Mouse (Mus musculus) kidney, embryonic 16.5 days (tissue): ENCODE data around the gene Gm4952. TPM values are rescaled to one million over a fixed set of nuclear protein-coding genes. Genes with fewer than 3 reads are reported as not detected.

Experiments
- ATAC-seq: fragments of 200-750 bp; cut with Nextera tagmentation; 2 replicates; pipeline ENCODE4 v1.8.0; 2017; ENCODE audit warnings: moderate TSS enrichment; ENCODE audit not compliant: low FRiP score, low TSS enrichment
- H3K27ac ChIP-seq: fragments of 300-500 bp; sonication (generic); 2 replicates; pipeline ENCODE4 v1.5.1; 2014; ENCODE audit warnings: low read length
- H3K27me3 ChIP-seq: fragments of 300-500 bp; sonication (generic); 2 replicates; pipeline ENCODE4 v1.6.1; 2014; ENCODE audit warnings: low read length, control low read depth, mixed read lengths; ENCODE audit not compliant: insufficient read depth
- H3K36me3 ChIP-seq: fragments of 300-500 bp; sonication (generic); 2 replicates; pipeline ENCODE4 v1.6.1; 2014; ENCODE audit warnings: low read length, control low read depth, mixed read lengths; ENCODE audit not compliant: insufficient read depth
- H3K4me1 ChIP-seq: fragments of 300-500 bp; sonication (generic); 2 replicates; pipeline ENCODE4 v1.6.1; 2014; ENCODE audit warnings: low read length, control low read depth, mixed read lengths; ENCODE audit not compliant: insufficient read depth
- H3K4me2 ChIP-seq: fragments of 300-500 bp; sonication (generic); replicated peaks from 2 replicates; pipeline ENCODE4 v1.6.1; 2014; ENCODE audit warnings: low read depth, low read length
- H3K4me3 ChIP-seq: fragments of 300-500 bp; sonication (generic); 2 replicates; pipeline ENCODE4 v1.5.1; 2014; ENCODE audit warnings: mild to moderate bottlenecking, low read length
- H3K9ac ChIP-seq: fragments of 300-500 bp; sonication (generic); replicated peaks from 2 replicates; pipeline ENCODE4 v1.6.1; 2014; ENCODE audit warnings: low read length
- H3K9me3 ChIP-seq: fragments of 300-500 bp; sonication (generic); 2 replicates; pipeline ENCODE4 v1.6.1; 2016; ENCODE audit warnings: low read length, control low read depth
- WGBS: fragments of 180-500 bp; shearing (Covaris S2); extraction: QIAGEN DNeasy Blood & Tissue Kit; methylation state at CpG from one replicate; pipeline ENCODE4 v1.1.7; 2014; 5-methylcytosine and 5-hydroxymethylcytosine counted together
- polyA plus RNA-seq: library from polyadenylated mRNA; unstranded; fragments of >200 nt; fragmentation: Nextera tagmentation; extraction: Ambion mirVana; gene quantifications from 2 replicates; pipeline ENCODE4 v1.2.1, GENCODE M21; 2015

Gm4952 gene
- polyA plus RNA-seq, 1 experiment from 2014 or later: 0.31 TPM

DNA sequence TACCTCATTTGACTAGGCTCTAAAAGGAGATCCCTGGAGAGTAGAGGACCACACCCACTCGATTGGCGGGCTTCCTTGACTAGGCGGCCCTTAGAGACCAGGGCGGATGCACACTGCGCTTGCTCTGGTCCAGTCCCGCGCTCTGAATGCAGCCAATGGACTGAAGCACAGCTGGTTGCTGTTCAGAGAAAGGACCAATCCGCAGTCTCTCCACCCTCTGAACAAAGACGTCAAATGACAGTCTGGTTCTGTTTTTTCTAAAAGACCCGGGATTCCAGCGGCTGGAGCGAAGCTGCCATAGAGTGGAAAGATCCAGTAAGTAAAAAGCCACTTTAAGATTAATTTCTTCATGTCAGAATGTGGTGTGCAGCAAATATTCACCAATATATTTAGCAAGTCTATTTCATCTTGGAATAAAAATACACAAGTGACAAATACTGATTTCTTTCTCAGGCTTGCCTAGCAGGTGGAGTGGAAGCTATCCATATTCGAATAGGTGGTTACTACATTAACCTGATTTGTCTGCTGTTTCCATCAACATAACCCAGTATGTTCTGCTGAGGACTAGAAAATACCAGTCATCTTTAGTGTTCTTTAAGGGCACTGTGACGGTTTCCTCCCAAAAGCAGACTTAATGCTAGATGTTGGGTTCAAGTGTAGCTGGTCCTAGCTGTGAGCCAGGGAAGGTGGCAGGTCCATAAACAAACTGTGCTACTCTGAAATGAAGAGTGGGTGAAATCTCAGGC lies 26.3 kb upstream of the Gm4952 start:
- ATAC-seq: peak; percentile 100
- Histone ChIP-seq H3K27ac (peak overlapping the region; percentile 43), H3K4me2 (peak overlapping the region; percentile 56), H3K4me1 (no peaks in the 10 kb centered on the region), H3K9ac (peak overlapping the region; percentile 61), H3K27me3 (no peaks in the 10 kb centered on the region), H3K9me3 (no peaks in the 10 kb centered on the region), H3K4me3 (peak overlapping the region; percentile 49), H3K36me3 (0 out of 2 replicates have a peak, but pooled peaks cover 6% of the 10 kb centered on the region)
- 6% methylated on average over 14 of the region's 14 CpGs for WGBS

DNA sequence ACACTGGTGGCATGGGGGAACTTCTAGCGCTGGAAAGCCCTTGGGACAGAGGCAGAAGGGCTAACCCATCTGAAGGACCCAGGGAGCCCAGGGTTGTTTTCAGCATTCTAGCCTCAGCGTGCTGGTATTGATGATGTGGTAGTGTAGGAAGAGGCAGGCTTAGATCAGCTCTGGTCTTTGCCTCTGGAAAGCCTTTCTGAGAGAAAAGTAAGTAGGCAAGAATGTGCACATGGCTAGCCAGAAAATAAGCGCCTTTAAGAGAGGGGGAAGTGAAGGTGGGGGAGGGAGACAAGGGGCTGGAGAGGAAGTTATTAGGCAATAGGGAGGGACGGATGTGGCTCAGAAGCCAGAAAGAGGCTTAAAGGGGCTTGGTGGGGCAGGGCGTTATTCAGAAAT lies 25.8 kb upstream of the Gm4952 start:
- peak overlapping the region; percentile 61 for H3K9ac ChIP-seq
- peak overlapping the region; percentile 49 for H3K4me3 ChIP-seq
- no peaks in the 10 kb centered on the region for H3K4me1 ChIP-seq
- no peaks in the 10 kb centered on the region for H3K27me3 ChIP-seq
- peak overlapping the region; percentile 43 for H3K27ac ChIP-seq
- WGBS: 5% methylated on average over 5 of the region's 5 CpGs
- H3K36me3 ChIP-seq: 0 out of 2 replicates have a peak, but pooled peaks cover 9% of the 10 kb centered on the region
- peak overlapping the region; percentile 56 for H3K4me2 ChIP-seq
- no peaks in the 10 kb centered on the region for H3K9me3 ChIP-seq
- peak; percentile 40; the same call in 1 of the 2 replicates for ATAC-seq

DNA sequence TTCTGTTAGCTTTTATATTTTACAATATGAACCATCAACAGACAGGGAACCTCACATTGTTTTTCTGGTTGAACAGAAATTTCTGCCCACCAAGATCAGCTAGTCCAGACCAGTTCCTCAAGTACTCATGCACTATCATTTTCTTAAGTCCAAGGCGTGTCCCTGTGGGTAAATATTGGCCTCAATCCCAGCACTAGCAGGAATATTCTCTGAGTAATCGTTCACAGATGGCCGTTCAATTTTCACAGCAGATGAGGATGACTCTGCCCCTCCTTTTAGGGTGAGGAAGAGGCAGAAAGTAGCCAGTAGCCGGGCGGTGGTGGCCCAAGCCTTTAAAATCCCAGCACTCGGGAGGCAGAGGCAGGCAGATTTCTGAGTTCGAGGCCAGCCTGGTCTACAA lies 24.7 kb upstream of the Gm4952 start:
- ATAC-seq: no peak
- H3K27ac ChIP-seq: no peak overlapping the region
- H3K4me2 ChIP-seq: peak overlapping the region; percentile 56
- H3K36me3 ChIP-seq: 0 out of 2 replicates have a peak, but pooled peaks cover 9% of the 10 kb centered on the region
- 89% methylated on average over 7 of the region's 7 CpGs for WGBS
- H3K27me3 ChIP-seq: no peaks in the 10 kb centered on the region
- no peak overlapping the region for H3K9ac ChIP-seq
- 0 out of 2 replicates have a peak overlapping the region, but pooled peaks have one; percentile 49 for H3K4me3 ChIP-seq
- H3K9me3 ChIP-seq: no peaks in the 10 kb centered on the region
- no peaks in the 10 kb centered on the region for H3K4me1 ChIP-seq

DNA sequence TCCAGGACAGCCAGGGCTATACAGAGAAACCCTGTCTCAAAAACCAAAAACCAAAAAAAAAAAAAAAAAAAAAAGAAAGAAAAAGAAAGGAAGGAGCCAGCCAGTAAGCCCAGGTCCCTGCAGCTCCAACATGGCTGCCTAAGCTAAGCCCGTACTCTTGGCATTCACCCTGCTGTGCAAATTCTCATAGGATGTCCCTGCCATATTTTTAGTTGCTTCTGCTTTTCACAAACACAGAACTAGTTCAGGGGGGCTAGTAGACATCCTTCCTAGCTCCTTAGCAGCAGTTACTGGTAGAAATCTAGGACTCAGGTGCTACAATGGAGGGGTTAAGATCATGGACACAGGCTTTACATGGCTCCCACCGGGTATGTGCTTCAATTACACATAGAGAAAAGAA lies 24.3 kb upstream of the Gm4952 start:
- Histone ChIP-seq H3K36me3 (0 out of 2 replicates have a peak, but pooled peaks cover 9% of the 10 kb centered on the region), H3K27ac (no peak overlapping the region), H3K27me3 (no peaks in the 10 kb centered on the region), H3K4me1 (no peaks in the 10 kb centered on the region), H3K4me3 (no peak overlapping the region), H3K4me2 (no peak overlapping the region), H3K9ac (no peak overlapping the region), H3K9me3 (no peaks in the 10 kb centered on the region)
- no peak for ATAC-seq
- 90% methylated on average over 2 of the region's 2 CpGs for WGBS

DNA sequence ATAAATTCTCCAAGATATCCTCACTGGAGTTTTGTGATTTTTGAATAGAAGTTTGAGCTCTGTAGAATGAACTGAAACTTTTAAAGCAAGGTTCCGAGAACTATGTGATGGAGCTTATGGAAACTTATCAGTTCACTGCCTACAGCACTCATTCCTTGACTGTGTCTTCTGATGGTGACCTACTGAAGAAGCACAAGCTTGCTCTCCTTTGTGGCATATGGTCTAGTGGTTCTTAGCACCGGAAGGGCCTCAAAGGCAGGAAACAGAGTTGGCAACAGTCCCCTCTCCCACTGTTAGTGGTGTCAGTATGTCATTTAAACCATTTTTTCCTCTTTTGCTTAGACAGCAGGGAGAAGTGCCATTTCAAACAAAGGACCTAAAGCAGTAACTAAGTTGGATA lies 23.1 kb upstream of the Gm4952 start:
- Histone ChIP-seq H3K27ac (no peak overlapping the region), H3K27me3 (no peaks in the 10 kb centered on the region), H3K36me3 (0 out of 2 replicates have a peak, but pooled peaks cover 9% of the 10 kb centered on the region), H3K4me2 (no peak overlapping the region), H3K9me3 (no peaks in the 10 kb centered on the region), H3K4me1 (no peaks in the 10 kb centered on the region), H3K9ac (no peak overlapping the region), H3K4me3 (no peak overlapping the region)
- ATAC-seq: no peak
- WGBS: 80% methylated on average over 2 of the region's 2 CpGs

DNA sequence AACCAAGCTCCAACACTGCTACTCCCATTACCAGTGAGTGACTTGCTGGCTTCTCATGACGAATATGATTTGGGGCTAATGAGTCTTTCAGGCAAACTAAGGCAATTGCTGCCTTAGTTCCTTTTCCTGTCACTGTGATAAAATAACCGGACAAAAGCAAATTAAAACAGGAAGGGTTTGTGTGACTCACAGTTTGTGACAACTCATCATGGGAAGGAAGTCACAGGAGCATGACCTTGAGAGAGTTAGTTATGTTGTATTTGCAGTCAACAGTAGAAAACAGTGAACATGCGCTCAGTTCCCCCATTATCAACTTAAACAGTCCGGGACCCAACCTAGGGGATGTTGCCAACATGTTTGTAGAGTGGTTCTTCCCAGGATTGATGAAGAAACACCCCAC lies 14.5 kb upstream of the Gm4952 start:
- H3K4me2 ChIP-seq: no peak overlapping the region
- no peaks in the 10 kb centered on the region for H3K27me3 ChIP-seq
- H3K9me3 ChIP-seq: no peaks in the 10 kb centered on the region
- whole genome bisulfite sequencing: 67% methylated on average over 4 of the region's 4 CpGs
- H3K27ac ChIP-seq: no peak overlapping the region
- H3K36me3 ChIP-seq: peaks cover 11% of the 10 kb centered on the region; the same call in 1 of the 2 replicates
- H3K4me1 ChIP-seq: no peaks in the 10 kb centered on the region
- no peak overlapping the region for H3K9ac ChIP-seq
- H3K4me3 ChIP-seq: no peak overlapping the region
- ATAC-seq: no peak

DNA sequence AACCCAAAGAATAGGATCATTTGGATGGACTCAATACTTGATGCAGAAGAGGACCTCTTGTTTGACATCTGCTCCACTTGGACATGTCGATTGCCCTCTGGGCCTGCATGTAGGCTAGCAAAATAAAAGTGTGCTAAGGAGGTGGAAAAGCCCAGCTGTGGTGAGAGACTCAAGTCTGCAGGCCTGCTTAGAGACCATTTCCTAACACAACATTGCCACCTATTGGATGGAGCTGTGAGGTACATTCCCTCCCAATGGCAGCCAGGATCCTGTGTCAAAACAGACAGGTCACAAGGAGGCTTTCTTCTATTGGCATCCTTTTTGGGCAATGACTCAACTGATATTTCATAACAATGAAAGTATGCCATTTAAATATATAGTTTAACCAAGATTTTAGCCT lies 7.9 kb upstream of the Gm4952 start:
- 15% methylated on average over 1 of the region's 1 CpGs for WGBS
- ATAC-seq: no peak
- Histone ChIP-seq H3K4me2 (no peak overlapping the region), H3K9ac (no peak overlapping the region), H3K27me3 (no peaks in the 10 kb centered on the region), H3K9me3 (no peaks in the 10 kb centered on the region), H3K4me1 (peaks cover 8% of the 10 kb centered on the region), H3K27ac (no peak overlapping the region), H3K4me3 (no peak overlapping the region), H3K36me3 (peaks cover 5% of the 10 kb centered on the region; the same call in 1 of the 2 replicates)

DNA sequence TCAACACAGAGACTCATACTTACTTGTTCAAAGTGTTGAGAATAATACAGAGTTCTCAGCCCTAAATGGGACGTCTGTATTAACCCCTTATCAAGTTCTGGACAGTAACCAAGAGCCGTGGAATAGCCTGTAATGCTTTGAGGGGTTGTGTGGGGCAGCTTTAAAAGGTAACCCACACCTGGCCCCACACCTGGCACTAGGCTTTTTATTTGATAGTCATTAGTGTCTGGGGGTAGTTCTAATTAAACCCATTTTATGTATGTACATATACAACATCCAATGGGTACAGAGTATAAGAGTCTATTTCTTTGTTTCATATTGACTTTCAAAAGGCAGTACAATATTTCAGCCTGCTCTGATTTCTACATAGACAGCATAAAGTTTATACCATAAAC lies 4.6 kb upstream of the Gm4952 start:
- peak overlapping the region; percentile 99 for H3K4me2 ChIP-seq
- no peaks in the 10 kb centered on the region for H3K9me3 ChIP-seq
- no peak overlapping the region for H3K27ac ChIP-seq
- peak overlapping the region; percentile 73; the same call in 1 of the 2 replicates for H3K4me3 ChIP-seq
- H3K36me3 ChIP-seq: no peaks in the 10 kb centered on the region
- peaks cover 11% of the 10 kb centered on the region for H3K4me1 ChIP-seq
- 45% methylated on average over 2 of the region's 2 CpGs for WGBS
- H3K9ac ChIP-seq: no peak overlapping the region
- ATAC-seq: peak; percentile 0; the same call in 1 of the 2 replicates
- no peaks in the 10 kb centered on the region for H3K27me3 ChIP-seq

DNA sequence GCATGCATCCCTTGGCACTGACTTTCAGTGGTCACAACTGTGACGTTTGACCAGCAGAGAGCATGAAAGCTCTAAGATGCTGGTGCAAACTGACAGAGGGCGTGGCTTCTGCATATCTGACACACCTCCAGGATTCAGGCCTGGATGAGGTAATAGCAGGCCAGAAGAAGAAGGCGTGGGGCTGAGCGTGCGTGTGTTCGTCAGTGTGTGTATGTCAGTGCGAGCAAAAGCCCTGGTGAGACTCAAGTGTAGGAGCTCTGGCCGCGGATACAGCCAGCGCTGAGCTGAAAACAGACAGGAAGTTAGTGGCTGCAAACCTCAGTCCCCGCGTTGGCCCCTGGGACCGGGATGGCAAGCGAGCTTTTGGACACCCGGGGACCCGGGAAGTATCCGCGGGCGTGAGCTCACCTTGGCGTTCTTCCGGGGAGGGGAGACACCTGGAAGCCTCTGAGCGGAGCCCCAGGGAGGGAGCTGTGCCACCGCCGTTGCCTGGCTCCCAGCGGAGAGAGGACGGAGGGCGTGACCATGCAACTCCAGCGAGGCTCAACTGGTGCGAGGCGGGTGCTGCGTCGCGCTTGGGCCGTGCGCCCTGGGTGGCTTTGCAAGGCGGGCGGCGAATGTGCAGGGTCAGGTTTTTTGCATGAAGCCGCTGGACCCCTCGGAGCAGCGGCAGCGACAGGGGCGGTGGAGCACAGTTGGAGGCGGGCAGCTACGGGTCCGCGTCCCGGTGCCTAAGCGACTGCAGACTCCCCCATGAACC lies 4.1 kb upstream of the Gm4952 start:
- Histone ChIP-seq H3K4me2 (peak overlapping the region; percentile 99), H3K27ac (peak overlapping the region; percentile 87), H3K27me3 (no peaks in the 10 kb centered on the region), H3K36me3 (no peaks in the 10 kb centered on the region), H3K4me1 (peaks cover 11% of the 10 kb centered on the region), H3K9ac (peak overlapping the region; percentile 81), H3K4me3 (peak overlapping the region; percentile 73), H3K9me3 (no peaks in the 10 kb centered on the region)
- peak; percentile 94 for ATAC-seq
- under 1% methylated on average over 46 of the region's 49 CpGs for WGBS
